Mouse (Mus musculus): ENCODE results near the gene C530008M17Rik.

Gene C530008M17Rik

DNA sequence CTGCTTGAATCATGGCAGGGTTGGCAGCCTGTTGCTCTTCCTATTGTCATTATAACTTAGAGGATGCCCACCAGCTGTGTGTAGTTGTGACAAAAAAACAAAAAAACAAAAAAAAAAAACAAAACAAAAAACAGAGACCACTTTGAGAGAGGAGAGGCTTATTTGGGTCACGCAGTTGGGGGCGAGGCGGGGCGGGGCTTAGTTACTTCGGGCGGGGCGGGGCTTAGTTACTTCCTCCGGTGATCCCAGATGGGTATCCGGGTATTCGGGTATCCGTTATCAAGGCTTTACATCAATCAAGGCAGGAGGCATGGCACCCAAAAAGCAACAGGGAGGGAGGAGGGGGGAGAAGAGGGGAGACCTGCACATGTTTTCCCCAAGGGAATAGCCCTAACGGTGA is 46.3 kb downstream of the C530008M17Rik start:
- no peak for DNase-seq (ENCODE audit: low spot score)

GRCm38 (mm10) chr5:76705307-76706173 is 49.2 kb downstream of the C530008M17Rik start:
- DNase-seq (ENCODE audit: low spot score), result no peak

DNA sequence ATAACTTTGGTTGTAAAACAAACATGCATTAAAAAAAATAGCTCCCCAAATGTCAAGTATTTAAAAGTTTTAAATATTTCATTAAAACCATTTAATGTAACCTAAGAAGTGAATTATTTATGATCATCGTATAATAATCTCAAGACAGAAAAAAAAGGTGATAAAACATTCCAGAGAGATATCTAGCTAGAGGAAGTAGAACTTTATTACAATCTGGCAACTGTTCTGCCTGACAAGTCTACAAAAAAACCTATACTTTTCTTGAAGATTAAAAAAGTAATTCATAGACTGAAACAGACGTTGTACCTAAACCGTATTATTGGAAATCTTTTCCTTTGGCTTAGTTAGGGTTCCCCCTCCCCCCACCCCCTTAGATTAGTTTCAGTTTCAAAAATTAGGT is 50.8 kb downstream of the C530008M17Rik start:
- DNase-seq (ENCODE audit: low spot score), result no peak

DNA sequence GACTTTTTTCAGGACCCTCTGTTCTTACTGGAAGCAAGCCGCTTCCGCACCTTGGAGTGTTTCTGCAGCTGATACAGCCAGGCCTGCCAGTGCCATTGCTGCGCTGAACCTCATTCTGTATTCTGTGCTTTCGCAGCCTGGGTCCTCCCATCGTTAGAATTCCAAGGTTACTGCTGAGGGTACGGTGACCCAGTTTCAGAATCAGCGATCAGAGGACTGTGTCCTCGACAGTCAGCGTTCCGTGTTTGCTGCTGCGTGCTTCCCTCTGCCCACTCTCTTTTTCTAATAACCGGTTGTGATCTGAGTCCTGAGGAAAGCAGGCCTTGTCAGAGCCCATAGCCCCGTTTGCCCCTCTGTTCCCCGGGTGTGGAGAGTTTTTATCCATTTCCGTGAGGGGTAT is 51.7 kb downstream of the C530008M17Rik start:
- no peak for DNase-seq (ENCODE audit: low spot score)

DNA sequence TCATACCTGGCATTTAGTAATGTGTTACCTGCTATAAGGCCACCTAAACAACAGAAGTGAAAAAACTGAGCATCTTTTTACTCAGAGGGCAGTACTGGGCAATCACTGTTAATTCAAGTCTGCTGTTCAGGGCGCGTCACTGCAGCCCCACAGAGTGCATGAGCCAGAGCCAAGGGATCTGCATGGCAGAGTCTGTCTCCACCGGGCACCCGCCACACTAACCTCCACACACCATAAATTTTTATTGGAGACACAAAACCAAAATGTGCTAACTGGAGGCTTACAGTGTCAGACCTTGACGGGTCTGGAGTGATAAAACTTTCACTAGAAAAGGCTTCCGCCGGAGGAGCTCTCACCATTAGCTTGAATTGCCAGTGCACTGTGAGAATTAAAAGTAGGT is 57.4 kb downstream of the C530008M17Rik start:
- DNase-seq (ENCODE audit: low spot score), result no peak

DNA sequence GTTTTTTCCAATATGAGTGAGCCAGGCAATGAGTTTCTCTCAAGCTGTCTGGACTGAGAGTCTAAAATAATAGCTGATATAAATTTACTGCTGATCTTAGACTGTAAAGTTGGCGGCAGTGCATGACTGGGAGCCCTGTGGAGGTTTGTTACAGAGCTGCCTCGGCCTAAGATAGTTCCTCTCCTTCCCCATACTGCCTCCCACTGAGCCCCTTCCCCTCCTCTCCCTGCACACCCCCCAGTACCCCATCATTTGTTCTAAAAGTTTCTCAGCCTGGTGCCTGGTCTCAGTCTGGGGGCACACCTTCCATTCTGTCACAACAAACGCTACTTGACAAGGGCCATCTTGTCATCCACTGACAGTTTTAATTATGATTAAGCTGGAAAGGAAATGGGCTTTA is 63.6 kb downstream of the C530008M17Rik start:
- no peak for DNase-seq (ENCODE audit: low spot score)

GRCm38 (mm10) chr5:76724878-76725277 is 68.6 kb downstream of the C530008M17Rik start:
- no peak for DNase-seq (ENCODE audit: low spot score)

- DNase-seq (ENCODE audit: low spot score), result no peak
Observed at GRCm38 (mm10) chr5:76726518-76727103, 70.3 kb downstream of the C530008M17Rik start.

- no peak for DNase-seq (ENCODE audit: low spot score)
Observed at GRCm38 (mm10) chr5:76733055-76733641, 76.8 kb downstream of the C530008M17Rik start.

DNA sequence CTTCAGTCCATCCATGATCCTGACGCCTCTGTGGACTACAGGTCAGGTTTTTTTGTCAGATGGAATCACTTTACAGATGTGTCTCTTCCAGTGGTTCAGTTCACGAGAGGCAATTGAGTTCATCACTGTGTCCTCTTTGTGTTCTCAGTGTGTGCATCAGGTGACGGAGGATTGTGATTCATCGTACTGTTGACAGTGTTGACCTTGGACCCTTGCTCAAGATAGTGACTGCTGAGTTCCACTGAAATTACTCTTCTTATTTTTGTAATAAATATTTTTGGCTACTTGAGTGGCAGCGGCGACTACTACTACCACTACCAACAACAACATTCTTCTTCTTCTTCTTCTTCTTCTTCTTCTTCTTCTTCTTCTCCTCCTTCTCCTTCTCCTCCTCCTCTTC is 85.2 kb downstream of the C530008M17Rik start:
- DNase-seq (ENCODE audit: low spot score), result no peak

GRCm38 (mm10) chr5:76742076-76742475 is 85.8 kb downstream of the C530008M17Rik start:
- DNase-seq (ENCODE audit: low spot score), result no peak

GRCm38 (mm10) chr5:76744737-76745209 is 88.5 kb downstream of the C530008M17Rik start:
- DNase-seq (ENCODE audit: low spot score), result no peak

- DNase-seq (ENCODE audit: low spot score), result no peak
Observed at GRCm38 (mm10) chr5:76747851-76748250, 91.5 kb downstream of the C530008M17Rik start.

DNA sequence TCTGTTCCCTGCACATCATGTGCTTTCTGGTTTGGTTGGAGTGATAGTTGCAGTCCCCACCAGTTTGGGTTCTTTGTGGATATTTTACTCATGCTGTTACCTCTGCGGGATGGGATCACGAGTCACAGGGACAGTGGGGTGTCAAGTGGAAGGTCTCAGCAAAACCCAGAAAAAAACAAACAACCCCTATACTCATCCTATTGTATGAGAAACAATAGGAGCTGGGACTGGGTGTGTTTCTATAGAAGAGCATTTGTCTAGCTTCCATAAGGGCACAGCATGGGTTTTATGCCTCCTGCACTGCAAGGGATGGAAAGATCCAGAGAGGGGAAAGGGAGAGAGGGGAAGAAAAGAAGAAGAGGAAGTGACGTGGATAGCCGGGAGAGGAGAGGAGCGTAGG is 96.0 kb downstream of the C530008M17Rik start:
- no peak for DNase-seq (ENCODE audit: low spot score)

- DNase-seq (ENCODE audit: low spot score), result no peak
Observed at GRCm38 (mm10) chr5:76760349-76760748, 104.0 kb downstream of the C530008M17Rik start.

DNA sequence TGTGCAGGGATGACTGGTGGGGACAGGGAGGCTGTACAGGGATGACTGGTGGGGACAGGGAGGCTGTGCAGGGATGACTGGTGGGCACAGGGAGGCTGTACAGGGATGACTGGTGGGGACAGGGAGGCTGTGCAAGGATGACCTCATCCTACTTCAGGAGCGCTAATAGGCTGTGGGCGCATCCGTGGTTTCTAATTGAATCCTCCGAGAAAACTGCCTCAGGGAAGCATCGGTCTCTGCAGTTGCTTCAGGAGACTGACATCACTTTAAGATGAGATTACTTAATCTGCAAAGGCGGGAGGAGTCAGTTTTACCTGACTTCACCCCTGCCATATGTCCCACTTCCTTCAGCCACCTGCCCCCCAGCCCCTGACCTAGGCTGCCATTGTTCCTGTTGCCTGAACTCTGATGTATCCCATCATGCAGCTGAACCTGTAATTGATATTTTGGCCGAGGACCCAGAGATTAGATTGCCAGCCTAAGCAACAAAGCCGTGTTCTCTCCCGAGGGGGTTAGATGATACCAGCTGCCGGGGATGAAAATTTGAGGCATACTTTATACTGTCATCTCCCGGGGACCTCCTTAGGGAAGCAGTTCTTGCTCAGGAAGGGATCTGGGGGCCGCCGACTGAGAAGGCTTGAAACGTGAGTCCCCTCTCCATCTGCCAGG is 105.9 kb downstream of the C530008M17Rik start:
- DNase-seq (ENCODE audit: low spot score), result no peak

DNA sequence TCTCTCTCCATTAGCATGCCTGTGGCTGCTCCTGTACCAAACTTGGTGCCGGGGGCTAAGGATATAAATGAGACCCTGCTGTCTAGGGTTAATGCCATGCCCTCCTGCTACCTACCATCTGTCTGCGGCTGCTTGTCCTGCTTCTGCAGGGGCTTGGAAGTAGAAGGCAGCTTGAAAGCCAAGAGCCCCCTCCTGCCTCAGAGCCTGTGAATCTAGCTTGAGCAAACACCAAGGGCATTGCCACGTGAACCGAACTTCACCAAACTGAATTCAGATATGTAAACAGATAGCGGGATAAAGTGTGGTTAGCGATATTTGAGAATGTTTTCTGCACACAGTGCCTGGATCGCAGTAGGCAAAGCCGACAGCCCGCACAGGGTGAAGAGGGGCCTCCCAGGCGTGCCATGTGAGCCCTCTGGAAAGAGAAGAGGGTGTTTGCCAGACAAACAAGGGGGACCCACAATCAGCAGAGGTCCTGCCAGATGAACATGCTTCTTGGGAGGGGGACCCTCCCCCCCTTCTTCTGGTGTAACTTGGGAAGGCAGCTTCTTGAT is 106.9 kb downstream of the C530008M17Rik start:
- no peak for DNase-seq (ENCODE audit: low spot score)

DNA sequence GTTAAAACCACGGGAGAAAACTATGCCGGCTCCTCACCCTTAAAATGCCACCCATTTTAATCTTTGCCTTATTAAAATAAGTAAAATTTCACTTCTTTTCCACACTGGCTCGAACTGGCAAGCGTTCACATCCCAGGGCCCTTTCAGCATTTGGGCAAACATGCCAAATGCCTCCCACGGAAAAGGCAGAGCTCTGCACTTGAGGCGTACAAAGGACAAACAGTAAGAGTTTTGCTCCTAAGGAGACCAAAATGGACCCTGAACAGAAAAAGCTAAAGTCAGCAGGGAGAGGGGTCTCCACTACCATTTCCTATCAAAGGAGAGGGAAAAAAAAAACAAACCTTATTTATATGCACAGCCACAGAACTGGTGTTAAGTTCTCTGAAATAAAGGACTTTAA is 107.4 kb downstream of the C530008M17Rik start:
- no peak for DNase-seq (ENCODE audit: low spot score)

DNA sequence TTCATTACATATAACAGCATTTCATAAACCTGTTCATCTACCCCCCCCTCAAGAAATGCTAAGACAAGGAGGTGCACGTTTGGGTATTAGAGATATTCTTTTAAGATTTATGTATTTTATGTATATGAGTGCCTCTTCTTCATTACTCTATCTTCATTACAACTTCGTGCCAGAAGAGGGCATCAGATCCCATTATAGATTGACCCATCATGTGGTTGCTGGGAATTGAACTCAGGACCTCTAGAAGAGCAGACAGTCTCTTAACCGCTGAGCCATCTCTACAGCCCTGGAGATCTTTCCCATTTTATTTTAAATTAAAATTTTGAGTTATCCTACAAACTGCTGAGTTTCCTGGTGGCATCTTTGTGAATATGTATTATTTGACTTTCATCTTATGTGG is 112.7 kb downstream of the C530008M17Rik start:
- DNase-seq (ENCODE audit: low spot score), result no peak

DNA sequence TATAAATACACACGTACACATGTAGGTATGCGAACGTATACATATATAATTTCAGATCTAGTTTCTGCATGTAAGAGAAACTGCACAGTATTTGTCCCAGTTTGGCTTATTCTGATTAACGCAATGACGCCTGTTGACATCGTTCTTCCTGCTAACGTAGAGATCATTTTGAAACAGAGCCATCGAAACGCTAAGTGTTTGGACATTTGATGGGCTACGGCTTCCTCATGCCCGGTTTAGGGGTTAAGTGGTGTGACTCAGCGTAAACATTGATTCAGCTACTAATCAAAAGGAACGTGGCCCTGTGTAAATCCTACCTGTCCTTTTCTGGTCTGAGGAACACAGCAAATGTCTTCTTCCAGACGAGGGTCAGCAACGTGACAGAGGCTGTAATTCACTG is 113.3 kb downstream of the C530008M17Rik start:
- no peak for DNase-seq (ENCODE audit: low spot score)

DNA sequence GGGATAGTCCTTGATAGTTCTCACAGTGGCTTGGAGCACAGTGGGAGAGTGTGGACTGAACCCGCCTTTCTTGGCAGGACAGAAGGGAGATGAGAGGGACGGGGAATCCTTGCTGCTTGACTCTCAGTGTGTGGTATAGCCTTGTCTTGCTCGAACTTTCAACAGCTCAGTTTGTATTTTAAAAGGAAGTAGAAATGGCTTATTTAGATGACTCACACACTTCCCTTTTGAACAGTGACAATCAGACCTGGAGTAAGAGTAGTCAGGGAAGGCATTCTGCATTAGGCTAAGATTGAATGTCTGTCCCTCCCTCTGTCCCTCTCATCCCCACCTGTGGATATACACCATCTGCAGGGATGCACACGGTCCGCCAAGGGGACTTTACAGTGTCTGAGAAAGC is 115.1 kb downstream of the C530008M17Rik start:
- no peak for DNase-seq (ENCODE audit: low spot score)

- DNase-seq (ENCODE audit: low spot score), result no peak
Observed at GRCm38 (mm10) chr5:76772831-76773230, 116.5 kb downstream of the C530008M17Rik start.
